In the genomic region with DNA sequence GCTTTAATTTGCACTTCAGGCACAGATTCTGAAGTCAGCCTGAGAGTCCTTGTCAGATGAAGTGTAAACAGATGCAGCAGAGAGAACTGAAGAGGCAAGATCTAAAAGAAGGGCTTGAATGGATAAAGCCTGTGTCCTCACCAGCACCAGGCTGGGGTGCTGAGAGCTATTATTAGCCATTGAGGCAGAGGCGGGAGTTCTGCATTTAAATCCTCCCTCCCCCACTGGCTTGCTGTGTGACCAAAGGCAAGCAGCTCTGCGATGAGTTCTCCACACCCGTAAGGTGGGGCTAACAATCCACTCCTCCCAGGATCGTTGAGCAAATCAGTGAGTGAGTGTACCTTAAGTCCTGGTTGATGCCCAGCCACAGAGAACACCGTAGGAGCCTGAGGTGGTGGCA, we compare ENCODE assay signal across 12 mouse cellular contexts. TPM values are rescaled to one million over a fixed set of nuclear protein-coding genes. Genes with fewer than 3 reads are reported as not detected.
A peak's percentile ranks its signal among the peaks of the same experiment; 100 is the strongest.
DNase-seq lines count a peak whose midpoint lies in the region; ATAC-seq and TF ChIP-seq lines count a peak whose summit lies in the region.
"Had no signal": no experiment of that assay in that cellular context is flagged by ENCODE, and none has a peak within 500 bp of the region (broad histone marks: within the 10 kb centered on the region; RNA-seq: fewer than 3 reads in every experiment).

No protein-coding gene starts in this region.

- dilution Hi-C loops in CH12.LX (cut with MboI; ENCODE audit: extremely low pct_ligation_motif_present, extremely low pct_unique_long_range_greater_than_20kb, low sequenced_read_pairs): no loop called here

- no peaks in the 10 kb centered on the region for H3K36me3 ChIP-seq in heart, adult 2 months (ENCODE audit: control insufficient read depth, insufficient read depth, low read length)
- no peaks in the 10 kb centered on the region for H3K36me3 ChIP-seq in CH12.LX (replicated peaks in 1 of 2; ENCODE audit: control insufficient read depth in 1 of 2, insufficient read depth in 1 of 2, low read length in 1 of 2)
- H3K36me3 ChIP-seq in intestine, postnatal 0 days (ENCODE audit: control insufficient read depth, insufficient read depth): no peaks in the 10 kb centered on the region

- no peak for TF ChIP-seq POLR2A in heart, adult 2 months (IDR thresholded peaks at IDR 0.05; ENCODE audit: insufficient read depth, low read depth, low read length)
- no peak for TF ChIP-seq POLR2A in CH12.LX (IDR thresholded peaks at IDR 0.05; ENCODE audit: low read depth, low read length)

- no peak for TF ChIP-seq CTCF in heart, adult 2 months (IDR thresholded peaks at IDR 0.05)
- no peak for TF ChIP-seq CTCF in CH12.LX (conservative IDR thresholded peaks at IDR 0.05 in 1 of 2, IDR thresholded peaks at IDR 0.05 in 1 of 2; ENCODE audit: low read depth in 2 of 2, low read length in 2 of 2)
- no peak for TF ChIP-seq CTCF in intestine, postnatal 0 days (IDR thresholded peaks at IDR 0.05; ENCODE audit: low read depth)

- intact Hi-C loops in heart, adult 2 months (cut with DNase I): loop anchor here (2.0 kb wide), 1 partner anchor 30 kb away; no protein-coding TSS in a partner anchor
- intact Hi-C loops in left cerebral cortex, postnatal 36 days (cut with DNase I): loop anchor here (5.0 kb wide), 1 partner anchor 61 kb away; a partner anchor contains a TSS

- no peak overlapping the region for H3K9ac ChIP-seq in heart, adult 2 months (ENCODE audit: low read depth, low read length)
- no peak overlapping the region for H3K9ac ChIP-seq in CH12.LX (ENCODE audit: insufficient read depth, low read depth)
- H3K9ac ChIP-seq in intestine, postnatal 0 days (ENCODE audit: low read depth, low read length): no peak overlapping the region
- H3K9ac ChIP-seq: liver, embryonic 14.5 days had no signal

- in situ Hi-C loops in CH12.LX (cut with MboI; ENCODE audit: low pct_ligation_motif_present, low pct_unique_long_range_greater_than_20kb, low sequenced_read_pairs): loop anchor here (5.0 kb wide), 1 partner anchor 109 kb away; no protein-coding TSS in a partner anchor

- peak; percentile 81 for DNase-seq in heart, adult 11 months
- DNase-seq in heart, adult 2 months: no peak
- DNase-seq in CH12.LX (ENCODE audit: extremely low read depth): peak; percentile 34
- peak; percentile 48 to 80 for DNase-seq in frontal cortex, postnatal 10 days (ENCODE audit: low spot score in 2 of 2)
- DNase-seq in left cerebral cortex, postnatal 36 days (ENCODE audit: low spot score in 2 of 2): peak; percentile 52 to 66
- DNase-seq in gastrocnemius, postnatal 4 days (ENCODE audit: low spot score in 2 of 2): no peak
- DNase-seq: kidney, adult 8-10 months had no signal

- H3K4me2 ChIP-seq in CH12.LX (ENCODE audit: insufficient read depth, low read depth, poor library complexity, severe bottlenecking): no peak overlapping the region
- H3K4me2 ChIP-seq in intestine, postnatal 0 days (replicated peaks; ENCODE audit: low read depth): no peak overlapping the region

- H3K4me1 ChIP-seq in heart, adult 2 months (ENCODE audit: control insufficient read depth, insufficient read depth, low read length): peaks cover 1% of the 10 kb centered on the region; the same call in 1 of the 2 replicates
- H3K4me1 ChIP-seq in CH12.LX (ENCODE audit: control insufficient read depth in 1 of 2, insufficient read depth in 2 of 2): peaks cover 5 to 17% of the 10 kb centered on the region in 2 experiments; a peak in 2 of 4 replicates
- H3K4me1 ChIP-seq in intestine, postnatal 0 days (replicated peaks; ENCODE audit: control insufficient read depth, insufficient read depth, low read length): no peaks in the 10 kb centered on the region

- H3K27me3 ChIP-seq in heart, adult 2 months (ENCODE audit: control insufficient read depth, insufficient read depth, low read length): no peaks in the 10 kb centered on the region
- no peaks in the 10 kb centered on the region for H3K27me3 ChIP-seq in CH12.LX (replicated peaks)
- H3K27me3 ChIP-seq in intestine, postnatal 0 days (replicated peaks; ENCODE audit: control insufficient read depth, insufficient read depth, low read length): no peaks in the 10 kb centered on the region

- WGBS in heart, adult 2 months: 22% methylated on average over 5 of the region's 5 CpGs
- WGBS in intestine, postnatal 0 days: 20% methylated on average over 5 of the region's 5 CpGs

- H3K79me2 ChIP-seq in heart, adult 2 months (replicated peaks; ENCODE audit: control insufficient read depth, insufficient read depth, low read length): no peaks in the 10 kb centered on the region
- no peaks in the 10 kb centered on the region for H3K79me2 ChIP-seq in CH12.LX (replicated peaks; ENCODE audit: control insufficient read depth, extremely low read depth, insufficient read depth, poor library complexity, severe bottlenecking)

- TF ChIP-seq RAD21 in CH12.LX (IDR thresholded peaks at IDR 0.05; ENCODE audit: low read depth, low read length): no peak

- no peak overlapping the region for H3K4me3 ChIP-seq in heart, adult 2 months
- H3K4me3 ChIP-seq in CH12.LX (replicated peaks in 1 of 3; ENCODE audit: low read depth in 2 of 3, low read length in 2 of 3, poor library complexity in 1 of 3): no peak overlapping the region
- H3K4me3 ChIP-seq in intestine, postnatal 0 days (ENCODE audit: low read depth, low read length): no peak overlapping the region

- H3K27ac ChIP-seq in heart, adult 2 months: no peak overlapping the region
- H3K27ac ChIP-seq in CH12.LX (ENCODE audit: insufficient read depth, low read depth): no peak overlapping the region
- H3K27ac ChIP-seq in intestine, postnatal 0 days (ENCODE audit: low read depth, low read length): no peak overlapping the region
- H3K27ac ChIP-seq: liver, embryonic 14.5 days had no signal

- peaks cover 26% of the 10 kb centered on the region for H3K9me3 ChIP-seq in CH12.LX (replicated peaks; ENCODE audit: low read length)
- H3K9me3 ChIP-seq in intestine, postnatal 0 days (ENCODE audit: control insufficient read depth): peaks cover 8% of the 10 kb centered on the region; the same call in 1 of the 2 replicates

- no peak for TF ChIP-seq EP300 in heart, adult 2 months (IDR thresholded peaks at IDR 0.05; ENCODE audit: insufficient read depth, low read depth, low read length)
- TF ChIP-seq EP300 in CH12.LX (IDR thresholded peaks at IDR 0.05; ENCODE audit: low read length): no peak

- ATAC-seq in intestine, postnatal 0 days: no peak
- no peak for ATAC-seq in megakaryocyte progenitor cell, adult 5-6 weeks (replicated peaks; ENCODE audit: poor library complexity)

TF ChIP-seq in CH12.LX, 34 proteins besides CTCF, POLR2A, EP300 and RAD21:
- TF ChIP-seq NRF1 (IDR thresholded peaks at IDR 0.05; ENCODE audit: low read depth, low read length) (no peak), MYC (IDR thresholded peaks at IDR 0.05; ENCODE audit: low read depth, low read length) (no peak), SIN3A (IDR thresholded peaks at IDR 0.05; ENCODE audit: low read length) (no peak), ELF1 (IDR thresholded peaks at IDR 0.05; ENCODE audit: low read depth, low read length) (no peak), USF2 (conservative IDR thresholded peaks at IDR 0.05; ENCODE audit: low read depth, low read length) (no peak), USF1 (IDR thresholded peaks at IDR 0.05; ENCODE audit: low read depth, low read length) (no peak), RCOR1 (conservative IDR thresholded peaks at IDR 0.05; ENCODE audit: low read depth, low read length) (no peak), HCFC1 (IDR thresholded peaks at IDR 0.05; ENCODE audit: low read depth, low read length) (no peak), TBP (conservative IDR thresholded peaks at IDR 0.05; ENCODE audit: low read depth, low read length) (no peak), POLR2AphosphoS2 (IDR thresholded peaks at IDR 0.05; ENCODE audit: low read depth, low read length) (no peak)

RNA-seq across cellular contexts. Expression of a gene that starts 23.2 kb away (rescaled TPM):
- total RNA-seq in heart, adult 2 months (2021): not detected
- polyA plus RNA-seq in heart, adult 2 months (2012; rRNA removed): not detected in 2 replicates
- total RNA-seq in CH12.LX (2012; rRNA removed) (2.0 TPM in 1 of 2 replicates, not detected in the other), CH12.LX (2014; rRNA removed) (not detected in 2 replicates)
- not detected in 2 replicates for polyA plus RNA-seq in CH12.LX (2012; ENCODE audit: insufficient read length, low read depth)
- total RNA-seq in left cerebral cortex, postnatal 36 days (2021): not detected
- polyA plus RNA-seq in intestine, postnatal 0 days (2015; fragmentation: Nextera tagmentation; extraction: Ambion mirVana): 7.3 and 8.1 TPM in 2 replicates
- total RNA-seq in gastrocnemius, postnatal 4 days (2021): not detected
- not detected in 2 replicates for total RNA-seq in megakaryocyte progenitor cell, adult 5-6 weeks (2015)
- not detected in 2 replicates for total RNA-seq in megakaryocyte progenitor cell, adult 5-6 weeks (2017)
- total RNA-seq: heart, adult 18-20 months had no signal
- polyA plus RNA-seq: neural tube, embryonic 11.5 days had no signal

RNA-seq across cellular contexts. Expression of a gene that starts 50.5 kb away (rescaled TPM):
- 1 to 10 TPM in 1 of 2 experiments, under 1 TPM in 1; 0.43 to 1.0 TPM for total RNA-seq in heart, adult 2 months (2021)
- 0.73 and 1.4 TPM in 2 replicates for polyA plus RNA-seq in heart, adult 2 months (2012; rRNA removed)
- total RNA-seq in CH12.LX (2012; rRNA removed) (0.08 TPM in 2 replicates), CH12.LX (2014; rRNA removed) (not detected in 2 replicates)
- polyA plus RNA-seq in CH12.LX (2012; ENCODE audit: insufficient read length, low read depth): 0.05 and 0.16 TPM in 2 replicates
- total RNA-seq in left cerebral cortex, postnatal 36 days (2021): under 1 TPM; 0.42 to 0.93 TPM
- 2.7 and 2.9 TPM in 2 replicates for polyA plus RNA-seq in intestine, postnatal 0 days (2015; fragmentation: Nextera tagmentation; extraction: Ambion mirVana)
- total RNA-seq in gastrocnemius, postnatal 4 days (2021): 1 to 10 TPM; 2.1 to 2.3 TPM
- 0.07 and 0.64 TPM in 2 replicates for total RNA-seq in megakaryocyte progenitor cell, adult 5-6 weeks (2015)
- 0.95 TPM in 1 of 2 replicates, not detected in the other for total RNA-seq in megakaryocyte progenitor cell, adult 5-6 weeks (2017)

Comparison
In these comparisons a context has a peak if more than half of its experiments do, and no peak if none do; other contexts are left out.
1. DNase-seq: peak in heart, adult 11 months (single experiment), CH12.LX (single experiment), frontal cortex, postnatal 10 days (2 of 2) and left cerebral cortex, postnatal 36 days (2 of 2); none in heart, adult 2 months (0 of 2) and gastrocnemius, postnatal 4 days (0 of 2).